ENCODE assay signal across 8 mouse cellular contexts in the genomic region with DNA sequence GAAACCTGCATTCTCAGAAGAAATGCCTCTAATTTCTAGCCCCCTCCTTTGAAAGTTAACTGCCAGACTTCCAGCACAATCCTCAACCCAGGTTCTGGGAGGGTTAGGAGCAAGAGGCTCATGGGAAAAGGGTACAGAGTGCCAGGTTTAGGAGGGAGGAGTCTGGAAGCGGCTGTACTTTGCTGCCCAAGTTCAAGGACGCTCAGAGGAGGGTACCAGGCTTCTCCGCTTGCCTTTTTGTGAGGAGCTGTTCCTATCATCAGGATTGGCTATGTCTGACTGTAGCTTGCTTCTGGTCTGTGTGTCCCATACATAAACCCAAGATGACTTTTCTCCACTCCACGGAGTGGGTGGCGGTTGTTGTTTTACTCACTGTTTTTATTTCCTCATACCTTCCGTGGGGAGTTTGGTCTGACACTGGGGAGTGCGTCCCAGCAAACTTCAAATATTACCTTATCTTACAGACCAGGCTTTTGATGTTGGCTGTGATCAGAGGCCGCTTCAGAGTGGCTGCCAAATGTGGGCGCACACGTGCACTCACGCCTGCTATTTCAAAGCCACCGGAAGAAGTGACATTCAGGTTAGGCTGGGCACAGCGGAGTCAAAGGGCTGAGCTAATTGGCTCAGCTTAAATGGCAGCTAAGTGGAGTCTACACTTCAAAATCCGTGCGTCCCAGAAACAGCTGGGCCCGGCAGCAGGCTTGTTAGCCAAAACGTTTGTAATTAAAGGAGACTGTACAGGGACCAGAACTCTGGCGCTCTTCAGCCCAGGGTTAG. TPM values are rescaled to one million over a fixed set of nuclear protein-coding genes. Genes with fewer than 3 reads are reported as not detected.
A peak's percentile ranks its signal among the peaks of the same experiment; 100 is the strongest.
DNase-seq lines count a peak whose midpoint lies in the region; ATAC-seq and TF ChIP-seq lines count a peak whose summit lies in the region.

No protein-coding gene starts in this region.

- peak; percentile 68 for DNase-seq in adrenal gland, adult 2 months
- DNase-seq in adrenal gland, adult 8-10 months: no peak
- no peak for DNase-seq in stomach, postnatal 0 days (ENCODE audit: low spot score)
- no peak for DNase-seq in layer of hippocampus, adult 11-12 months (ENCODE audit: low spot score)
- DNase-seq in spleen, postnatal 36 days (ENCODE audit: low spot score in 2 of 2): no peak

- H3K27ac ChIP-seq in stomach, embryonic 16.5 days (ENCODE audit: low read length): no peak overlapping the region
- no peak overlapping the region for H3K27ac ChIP-seq in stomach, postnatal 0 days (replicated peaks)
- H3K27ac ChIP-seq in limb, embryonic 13.5 days: peak overlapping the region; percentile 70; the same call in 1 of the 2 replicates
- H3K27ac ChIP-seq in kidney, embryonic 15.5 days: no peak overlapping the region

- H3K9me3 ChIP-seq in stomach, embryonic 16.5 days (replicated peaks; ENCODE audit: control insufficient read depth, low read length): no peaks in the 10 kb centered on the region
- H3K9me3 ChIP-seq in stomach, postnatal 0 days (ENCODE audit: control insufficient read depth, low read length): no peaks in the 10 kb centered on the region
- H3K9me3 ChIP-seq in limb, embryonic 13.5 days: 0 out of 2 replicates have a peak, but pooled peaks cover 4% of the 10 kb centered on the region
- H3K9me3 ChIP-seq in kidney, embryonic 15.5 days (replicated peaks): no peaks in the 10 kb centered on the region

- no peak for ATAC-seq in stomach, embryonic 16.5 days (ENCODE audit: insufficient read depth, low FRiP score)
- ATAC-seq in stomach, postnatal 0 days (ENCODE audit: low FRiP score, low TSS enrichment): no peak
- 0 out of 2 replicates have a peak, but pooled peaks have one; percentile 20 for ATAC-seq in limb, embryonic 13.5 days (ENCODE audit: low FRiP score, low read depth)
- no peak for ATAC-seq in kidney, embryonic 15.5 days (replicated peaks; ENCODE audit: low FRiP score)

- no peak overlapping the region for H3K4me2 ChIP-seq in stomach, embryonic 16.5 days (ENCODE audit: low read depth, low read length)
- H3K4me2 ChIP-seq in stomach, postnatal 0 days (replicated peaks; ENCODE audit: low read depth): no peak overlapping the region
- peak overlapping the region; percentile 17; the same call in 1 of the 2 replicates for H3K4me2 ChIP-seq in limb, embryonic 13.5 days (replicated peaks)
- no peak overlapping the region for H3K4me2 ChIP-seq in kidney, embryonic 15.5 days

- no peaks in the 10 kb centered on the region for H3K27me3 ChIP-seq in stomach, embryonic 16.5 days (ENCODE audit: control insufficient read depth, insufficient read depth, low read length)
- H3K27me3 ChIP-seq in stomach, postnatal 0 days (ENCODE audit: control insufficient read depth, insufficient read depth, low read length): no peaks in the 10 kb centered on the region
- H3K27me3 ChIP-seq in limb, embryonic 13.5 days: no peaks in the 10 kb centered on the region
- H3K27me3 ChIP-seq in kidney, embryonic 15.5 days: no peaks in the 10 kb centered on the region

- peaks cover 10% of the 10 kb centered on the region for H3K36me3 ChIP-seq in stomach, embryonic 16.5 days (ENCODE audit: control insufficient read depth, insufficient read depth, low read length)
- peaks cover 8% of the 10 kb centered on the region; the same call in 1 of the 2 replicates for H3K36me3 ChIP-seq in stomach, postnatal 0 days (ENCODE audit: control insufficient read depth, insufficient read depth, low read length)
- H3K36me3 ChIP-seq in limb, embryonic 13.5 days: peaks cover 75% of the 10 kb centered on the region
- peaks cover 75% of the 10 kb centered on the region for H3K36me3 ChIP-seq in kidney, embryonic 15.5 days

- no peak for TF ChIP-seq EP300 in stomach, postnatal 0 days (optimal IDR thresholded peaks at IDR 0.05)

- WGBS in stomach, embryonic 16.5 days: 60% methylated on average over 18 of the region's 18 CpGs
- 54% methylated on average over 18 of the region's 18 CpGs for WGBS in stomach, postnatal 0 days
- 27% methylated on average over 18 of the region's 18 CpGs for WGBS in limb, embryonic 13.5 days
- WGBS in kidney, embryonic 15.5 days: 52% methylated on average over 18 of the region's 18 CpGs

- H3K4me3 ChIP-seq in stomach, embryonic 16.5 days (replicated peaks; ENCODE audit: low read length): no peak overlapping the region
- H3K4me3 ChIP-seq in stomach, postnatal 0 days (ENCODE audit: low read depth, low read length): no peak overlapping the region
- no peak overlapping the region for H3K4me3 ChIP-seq in limb, embryonic 13.5 days
- H3K4me3 ChIP-seq in kidney, embryonic 15.5 days (replicated peaks): no peak overlapping the region

- TF ChIP-seq CTCF in stomach, postnatal 0 days (IDR thresholded peaks at IDR 0.05; ENCODE audit: low read depth): no peak

- H3K4me1 ChIP-seq in stomach, embryonic 16.5 days (ENCODE audit: control insufficient read depth, insufficient read depth, low read length): peaks cover 10% of the 10 kb centered on the region
- H3K4me1 ChIP-seq in stomach, postnatal 0 days (replicated peaks; ENCODE audit: control insufficient read depth, insufficient read depth): no peaks in the 10 kb centered on the region
- peaks cover 76% of the 10 kb centered on the region for H3K4me1 ChIP-seq in limb, embryonic 13.5 days
- peaks cover 25% of the 10 kb centered on the region for H3K4me1 ChIP-seq in kidney, embryonic 15.5 days

- H3K9ac ChIP-seq in stomach, embryonic 16.5 days (ENCODE audit: low read length): 0 out of 2 replicates have a peak overlapping the region, but pooled peaks have one; percentile 21
- H3K9ac ChIP-seq in stomach, postnatal 0 days (ENCODE audit: low read length): no peak overlapping the region
- H3K9ac ChIP-seq in limb, embryonic 13.5 days: peak overlapping the region; percentile 51; the same call in 1 of the 2 replicates
- H3K9ac ChIP-seq in kidney, embryonic 15.5 days: no peak overlapping the region

RNA-seq across cellular contexts. Expression of a gene that starts 16.1 kb away (rescaled TPM):
- total RNA-seq in adrenal gland, adult 2 months (2021): 10 to 100 TPM; 28.6 to 47.1 TPM
- polyA plus RNA-seq in adrenal gland, adult 2 months (2012; rRNA removed): 25.7 and 31.4 TPM in 2 replicates
- 10 to 100 TPM; 42.3 to 93.1 (median 66.6) TPM for total RNA-seq in adrenal gland, adult 8-10 months (2022)
- polyA plus RNA-seq in stomach, embryonic 16.5 days (2015; fragmentation: Nextera tagmentation; extraction: Ambion mirVana): 2.4 and 2.8 TPM in 2 replicates
- polyA plus RNA-seq in stomach, postnatal 0 days (2015; fragmentation: Nextera tagmentation; extraction: Ambion mirVana): 2.6 and 2.7 TPM in 2 replicates
- 18.1 and 19.7 TPM in 2 replicates for polyA plus RNA-seq in limb, embryonic 13.5 days (2015; fragmentation: Nextera tagmentation; extraction: Ambion mirVana)
- 5.8 and 7.0 TPM in 2 replicates for polyA plus RNA-seq in kidney, embryonic 15.5 days (2015; fragmentation: Nextera tagmentation; extraction: Ambion mirVana)

Comparison
In these comparisons a context has a peak if more than half of its experiments do, and no peak if none do; other contexts are left out.
1. H3K9ac ChIP-seq: peak in stomach, embryonic 16.5 days (single experiment) and limb, embryonic 13.5 days (single experiment); none in stomach, postnatal 0 days (single experiment) and kidney, embryonic 15.5 days (single experiment).